Mouse (Mus musculus) lung, postnatal 10 days (tissue): ENCODE data around the gene Srgap1.

Experiments
- DNase-seq: peaks from one replicate; pipeline ENCODE4 v3.0.0; 2021

The Srgap1 gene

GRCm38 (mm10) chr10:121755822-121756221 is 291.3 kb downstream of the Srgap1 start:
- DNase-seq = no peak

GRCm38 (mm10) chr10:121754237-121754636 is 292.9 kb downstream of the Srgap1 start:
- DNase-seq = peak; percentile 29

GRCm38 (mm10) chr10:121750175-121750574 is 296.9 kb downstream of the Srgap1 start:
- peak; percentile 60 for DNase-seq

GRCm38 (mm10) chr10:121742336-121742735 is 304.8 kb downstream of the Srgap1 start:
- no peak for DNase-seq

GRCm38 (mm10) chr10:121739548-121740505 is 307.3 kb downstream of the Srgap1 start, which contains the start of gene BC048403:
BC048403 (plus strand) TSS chr10:121739937.
- peak; percentile 89 for DNase-seq

GRCm38 (mm10) chr10:121737256-121737655 is 309.9 kb downstream of the Srgap1 start:
- DNase-seq = no peak

- no peak for DNase-seq
Observed at GRCm38 (mm10) chr10:121732542-121732941, 314.6 kb downstream of the Srgap1 start.

- DNase-seq = no peak
Observed at GRCm38 (mm10) chr10:121731048-121731725, 315.9 kb downstream of the Srgap1 start.
